Mouse (Mus musculus): Measurements from ENCODE around the gene Abhd8. TPM values are rescaled to one million over a fixed set of nuclear protein-coding genes. Genes with fewer than 3 reads are reported as not detected.

The Abhd8 gene
- polyA plus RNA-seq, 1 experiment from 2014 or later: 67.6 TPM

GRCm38 (mm10) chr8:71474785-71475701, 11.6 kb upstream of the Abhd8 start:
- 91% methylated on average over 25 of the region's 25 CpGs for WGBS
- Histone ChIP-seq H3K4me1 (peaks cover 36% of the 10 kb centered on the region), H3K36me3 (replicated peaks) (peaks cover 76% of the 10 kb centered on the region), H3K4me3 (peak overlapping the region; percentile 68), H3K27ac (no peak overlapping the region), H3K27me3 (ENCODE audit: poor library complexity, severe bottlenecking) (peaks cover 19% of the 10 kb centered on the region), H3K9me3 (no peaks in the 10 kb centered on the region)
- no peak for DNase-seq (ENCODE audit: extremely low spot score, low spot score)

GRCm38 (mm10) chr8:71474344-71474743, 10.9 kb upstream of the Abhd8 start:
- H3K4me3 ChIP-seq: peak overlapping the region; percentile 68; the same call in 1 of the 2 replicates
- H3K27me3 ChIP-seq (ENCODE audit: poor library complexity, severe bottlenecking): peaks cover 19% of the 10 kb centered on the region
- no peak for DNase-seq (ENCODE audit: extremely low spot score, low spot score)
- peaks cover 69% of the 10 kb centered on the region for H3K36me3 ChIP-seq (replicated peaks)
- peaks cover 43% of the 10 kb centered on the region for H3K4me1 ChIP-seq
- no peak overlapping the region for H3K27ac ChIP-seq
- no peaks in the 10 kb centered on the region for H3K9me3 ChIP-seq
- WGBS: 96% methylated on average over 18 of the region's 18 CpGs

- peaks cover 46% of the 10 kb centered on the region for H3K4me1 ChIP-seq
- DNase-seq (ENCODE audit: extremely low spot score, low spot score): no peak
- 89% methylated on average over 8 of the region's 8 CpGs for WGBS
- H3K27ac ChIP-seq: no peak overlapping the region
- H3K9me3 ChIP-seq: no peaks in the 10 kb centered on the region
- H3K36me3 ChIP-seq (replicated peaks): peaks cover 56% of the 10 kb centered on the region
- no peak overlapping the region for H3K4me3 ChIP-seq
- H3K27me3 ChIP-seq (ENCODE audit: poor library complexity, severe bottlenecking): peaks cover 5% of the 10 kb centered on the region
Observed at GRCm38 (mm10) chr8:71472601-71473386, 9.3 kb upstream of the Abhd8 start.

- H3K4me3 ChIP-seq: no peak overlapping the region
- H3K27me3 ChIP-seq (ENCODE audit: poor library complexity, severe bottlenecking): no peaks in the 10 kb centered on the region
- WGBS: 97% methylated on average over 17 of the region's 17 CpGs
- no peak overlapping the region for H3K27ac ChIP-seq
- no peaks in the 10 kb centered on the region for H3K9me3 ChIP-seq
- H3K36me3 ChIP-seq (replicated peaks): peaks cover 59% of the 10 kb centered on the region
- peaks cover 37% of the 10 kb centered on the region for H3K4me1 ChIP-seq
- no peak for DNase-seq (ENCODE audit: extremely low spot score, low spot score)
Observed at GRCm38 (mm10) chr8:71471861-71472260, 8.4 kb upstream of the Abhd8 start.

- 88% methylated on average over 5 of the region's 5 CpGs for WGBS
- no peaks in the 10 kb centered on the region for H3K27me3 ChIP-seq (ENCODE audit: poor library complexity, severe bottlenecking)
- no peaks in the 10 kb centered on the region for H3K9me3 ChIP-seq
- peaks cover 29% of the 10 kb centered on the region for H3K4me1 ChIP-seq
- peak overlapping the region; percentile 96; the same call in 1 of the 2 replicates for H3K4me3 ChIP-seq
- no peak overlapping the region for H3K27ac ChIP-seq
- peaks cover 67% of the 10 kb centered on the region for H3K36me3 ChIP-seq (replicated peaks)
- DNase-seq (ENCODE audit: extremely low spot score, low spot score): peak; percentile 13
Observed at GRCm38 (mm10) chr8:71470913-71471255, 7.4 kb upstream of the Abhd8 start.

- Histone ChIP-seq H3K36me3 (replicated peaks) (peaks cover 64% of the 10 kb centered on the region), H3K4me3 (peak overlapping the region; percentile 96), H3K27me3 (ENCODE audit: poor library complexity, severe bottlenecking) (no peaks in the 10 kb centered on the region), H3K4me1 (peaks cover 29% of the 10 kb centered on the region), H3K27ac (peak overlapping the region; percentile 93; the same call in 1 of the 2 replicates), H3K9me3 (no peaks in the 10 kb centered on the region)
- DNase-seq (ENCODE audit: extremely low spot score, low spot score): peak; percentile 13
- WGBS: 83% methylated on average over 3 of the region's 3 CpGs
Observed at GRCm38 (mm10) chr8:71470146-71470912, 6.9 kb upstream of the Abhd8 start.

GRCm38 (mm10) chr8:71469411-71469810, 6.0 kb upstream of the Abhd8 start:
- Histone ChIP-seq H3K4me3 (peak overlapping the region; percentile 96), H3K4me1 (peaks cover 31% of the 10 kb centered on the region), H3K36me3 (replicated peaks) (peaks cover 54% of the 10 kb centered on the region), H3K27me3 (ENCODE audit: poor library complexity, severe bottlenecking) (no peaks in the 10 kb centered on the region), H3K9me3 (no peaks in the 10 kb centered on the region), H3K27ac (peak overlapping the region; percentile 93)
- 1% methylated on average over 24 of the region's 24 CpGs for WGBS
- peak; percentile 49 for DNase-seq (ENCODE audit: extremely low spot score, low spot score)

- H3K9me3 ChIP-seq: no peaks in the 10 kb centered on the region
- peak; percentile 97 for DNase-seq (ENCODE audit: extremely low spot score, low spot score)
- H3K4me3 ChIP-seq: peak within 1 kb of the TSS; percentile 96
- under 1% methylated on average over 50 of the region's 52 CpGs for WGBS
- no peaks in the 10 kb centered on the region for H3K27me3 ChIP-seq (ENCODE audit: poor library complexity, severe bottlenecking)
- H3K4me1 ChIP-seq: peaks cover 36% of the 10 kb centered on the region
- peak within 1 kb of the TSS; percentile 93 for H3K27ac ChIP-seq
- H3K36me3 ChIP-seq (replicated peaks): peaks cover 49% of the 10 kb centered on the region
Observed at GRCm38 (mm10) chr8:71468916-71469315, 5.5 kb upstream of the Abhd8 start, which contains the start of gene Dda1. Gene Dda1 (plus strand): TSS chr8:71469199.

- no peak for DNase-seq (ENCODE audit: extremely low spot score, low spot score)
- H3K4me3 ChIP-seq: no peak overlapping the region
- 82% methylated on average over 1 of the region's 1 CpGs for WGBS
- peaks cover 40% of the 10 kb centered on the region for H3K36me3 ChIP-seq (replicated peaks)
- peaks cover 43% of the 10 kb centered on the region for H3K4me1 ChIP-seq
- no peak overlapping the region for H3K27ac ChIP-seq
- no peaks in the 10 kb centered on the region for H3K27me3 ChIP-seq (ENCODE audit: poor library complexity, severe bottlenecking)
- H3K9me3 ChIP-seq: no peaks in the 10 kb centered on the region
Observed at GRCm38 (mm10) chr8:71468001-71468400, 4.5 kb upstream of the Abhd8 start.

GRCm38 (mm10) chr8:71467201-71467600, 3.7 kb upstream of the Abhd8 start:
- WGBS: 97% methylated on average over 2 of the region's 2 CpGs
- Histone ChIP-seq H3K4me1 (peaks cover 51% of the 10 kb centered on the region), H3K9me3 (no peaks in the 10 kb centered on the region), H3K27ac (no peak overlapping the region), H3K27me3 (ENCODE audit: poor library complexity, severe bottlenecking) (peaks cover 3% of the 10 kb centered on the region), H3K4me3 (no peak overlapping the region), H3K36me3 (replicated peaks) (peaks cover 32% of the 10 kb centered on the region)
- no peak for DNase-seq (ENCODE audit: extremely low spot score, low spot score)

- no peak for DNase-seq (ENCODE audit: extremely low spot score, low spot score)
- H3K36me3 ChIP-seq (replicated peaks): peaks cover 31% of the 10 kb centered on the region
- no peak overlapping the region for H3K27ac ChIP-seq
- peaks cover 61% of the 10 kb centered on the region for H3K4me1 ChIP-seq
- peaks cover 13% of the 10 kb centered on the region for H3K27me3 ChIP-seq (ENCODE audit: poor library complexity, severe bottlenecking)
- 0 out of 2 replicates have a peak overlapping the region, but pooled peaks have one; percentile 67 for H3K4me3 ChIP-seq
- no peaks in the 10 kb centered on the region for H3K9me3 ChIP-seq
- 92% methylated on average over 5 of the region's 5 CpGs for WGBS
Observed at GRCm38 (mm10) chr8:71466198-71466597, 2.7 kb upstream of the Abhd8 start.

- Histone ChIP-seq H3K27me3 (ENCODE audit: poor library complexity, severe bottlenecking) (peaks cover 15% of the 10 kb centered on the region), H3K9me3 (no peaks in the 10 kb centered on the region), H3K27ac (no peak overlapping the region), H3K4me1 (peaks cover 63% of the 10 kb centered on the region), H3K4me3 (peak overlapping the region; percentile 67), H3K36me3 (replicated peaks) (peaks cover 31% of the 10 kb centered on the region)
- 87% methylated on average over 8 of the region's 8 CpGs for WGBS
- no peak for DNase-seq (ENCODE audit: extremely low spot score, low spot score)
Observed at GRCm38 (mm10) chr8:71465733-71466132, 2.3 kb upstream of the Abhd8 start.

Data from forebrain, embryonic 10.5 days (tissue).